ENCODE assay signal across 7 mouse cellular contexts in genomic region chr15:97778311-97779098, GRCm38 (mm10). TPM values are rescaled to one million over a fixed set of nuclear protein-coding genes. Genes with fewer than 3 reads are reported as not detected.
DNase-seq lines count a peak whose midpoint lies in the region; ATAC-seq and TF ChIP-seq lines count a peak whose summit lies in the region.

TSS of gene Slc48a1 (plus strand) at chr15:97778520.

- ATAC-seq in activated CD4-positive, CD25-positive, alpha-beta regulatory T cell, adult 4 months: no peak
- ATAC-seq in common myeloid progenitor, adult 5-6 weeks (replicated peaks; ENCODE audit: low read depth, poor library complexity, severe bottlenecking): no peak
- ATAC-seq in liver, embryonic 16.5 days (ENCODE audit: low read depth): no peak

- no peaks in the 10 kb centered on the region for H3K9me3 ChIP-seq in heart, embryonic 10.5 days
- H3K9me3 ChIP-seq in liver, embryonic 16.5 days (replicated peaks; ENCODE audit: control insufficient read depth, low read length): no peaks in the 10 kb centered on the region

- no peak within 1 kb of the TSS for H3K4me3 ChIP-seq in heart, embryonic 10.5 days
- no peak within 1 kb of the TSS for H3K4me3 ChIP-seq in liver, embryonic 16.5 days (ENCODE audit: low read depth, low read length)
- H3K4me3 ChIP-seq in olfactory bulb, adult 2 months (ENCODE audit: insufficient read depth, low read depth, low read length): no peak within 1 kb of the TSS

- H3K27ac ChIP-seq in heart, embryonic 10.5 days: peak within 1 kb of the TSS; percentile 70
- H3K27ac ChIP-seq in liver, embryonic 16.5 days (ENCODE audit: low read length): no peak within 1 kb of the TSS
- H3K27ac ChIP-seq in olfactory bulb, adult 2 months (ENCODE audit: insufficient read depth, low read depth, low read length): no peak within 1 kb of the TSS

- H3K9ac ChIP-seq in liver, embryonic 16.5 days (ENCODE audit: low read depth, low read length): no peak within 1 kb of the TSS

- peaks cover 55% of the 10 kb centered on the region for H3K4me1 ChIP-seq in heart, embryonic 10.5 days
- H3K4me1 ChIP-seq in liver, embryonic 16.5 days (ENCODE audit: control insufficient read depth, low read depth, low read length): peaks cover 12% of the 10 kb centered on the region
- H3K4me1 ChIP-seq in olfactory bulb, adult 2 months (ENCODE audit: control insufficient read depth, insufficient read depth, low read length): peaks cover 41% of the 10 kb centered on the region

- DNase-seq in heart, embryonic 10.5 days (ENCODE audit: low spot score): no peak
- peak; percentile 85 for DNase-seq in kidney, adult 9 months
- no peak for DNase-seq in cerebellum, adult 11-12 months

- 55% methylated on average over 8 of the region's 8 CpGs for WGBS in heart, embryonic 10.5 days
- WGBS in liver, embryonic 16.5 days (ENCODE audit: insufficient replicate concordance): 60% methylated on average over 8 of the region's 8 CpGs
- 84% methylated on average over 8 of the region's 8 CpGs for WGBS in olfactory bulb, adult 2 months

- H3K36me3 ChIP-seq in heart, embryonic 10.5 days: no peaks in the 10 kb centered on the region
- H3K36me3 ChIP-seq in liver, embryonic 16.5 days (ENCODE audit: control insufficient read depth, insufficient read depth): no peaks in the 10 kb centered on the region

- H3K4me2 ChIP-seq in liver, embryonic 16.5 days (ENCODE audit: low read depth, low read length): no peak within 1 kb of the TSS

- peaks cover 17% of the 10 kb centered on the region for H3K27me3 ChIP-seq in heart, embryonic 10.5 days (ENCODE audit: insufficient read depth, poor library complexity, severe bottlenecking)
- H3K27me3 ChIP-seq in liver, embryonic 16.5 days (ENCODE audit: control insufficient read depth, insufficient read depth, low read depth, low read length): peaks cover 11% of the 10 kb centered on the region

- no peak for TF ChIP-seq POLR2A in olfactory bulb, adult 2 months (IDR thresholded peaks at IDR 0.05; ENCODE audit: insufficient read depth, low read depth, low read length)

- no peak for TF ChIP-seq CTCF in olfactory bulb, adult 2 months (IDR thresholded peaks at IDR 0.05; ENCODE audit: insufficient read depth, low read depth, low read length)

RNA-seq across cellular contexts. Expression of gene Slc48a1, which starts in this region (rescaled TPM):
- 10 to 100 TPM; 23.6 to 29.0 TPM for polyA plus RNA-seq in activated CD4-positive, CD25-positive, alpha-beta regulatory T cell, adult 4 months (2017; shearing (Covaris generic))
- total RNA-seq in common myeloid progenitor, adult 5-6 weeks (2017): 55.3 and 57.2 TPM in 2 replicates
- polyA plus RNA-seq in heart, embryonic 10.5 days (2016; fragmentation: Nextera tagmentation; extraction: Ambion mirVana): 32.1 and 41.1 TPM in 2 replicates
- 98.9 and 103 TPM in 2 replicates for polyA plus RNA-seq in liver, embryonic 16.5 days (2015; fragmentation: Nextera tagmentation; extraction: Ambion mirVana)
- polyA plus RNA-seq in olfactory bulb, adult 2 months (2012; ENCODE audit: insufficient read depth, insufficient read length, low replicate concordance, missing spikeins): not detected in 2 replicates
